Comparison of ENCODE assay signal across 8 mouse cellular contexts in the genomic region with DNA sequence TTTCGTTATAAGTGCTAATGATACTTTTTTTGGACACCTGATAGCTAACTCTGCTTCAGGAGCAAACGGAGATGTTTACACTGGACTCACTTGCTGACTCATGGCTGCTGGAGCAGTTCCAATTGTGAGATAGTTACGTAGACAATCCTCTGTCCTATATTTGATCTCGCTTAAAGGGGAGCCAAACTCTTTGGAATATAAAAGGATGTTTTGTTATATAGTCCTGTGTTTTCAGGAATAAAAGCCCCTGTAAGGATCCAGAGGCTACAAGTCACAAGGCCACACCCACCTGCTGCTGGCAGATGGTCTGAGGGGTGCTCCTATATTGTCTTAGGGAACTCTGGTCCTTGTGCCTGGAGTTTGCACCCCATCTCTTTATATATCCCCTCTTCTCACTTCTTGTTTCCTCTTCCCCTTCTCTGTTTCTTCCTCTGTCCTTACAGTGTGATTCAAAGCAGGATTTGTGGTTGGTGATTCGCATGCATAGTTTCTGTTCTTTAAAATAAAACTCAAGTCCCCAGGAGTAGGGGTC.
A peak's percentile ranks its signal among the peaks of the same experiment; 100 is the strongest.
DNase-seq lines count a peak whose midpoint lies in the region; ATAC-seq and TF ChIP-seq lines count a peak whose summit lies in the region.

No protein-coding gene starts in this region.

- peaks cover 93% of the 10 kb centered on the region for H3K79me2 ChIP-seq in myocyte (ENCODE audit: control insufficient read depth, insufficient read depth)

- WGBS in forebrain, embryonic 16.5 days: 58% methylated on average over 5 of the region's 5 CpGs

- peak; percentile 61 to 65 for DNase-seq in right cerebral cortex, adult 2 months (ENCODE audit: low spot score in 2 of 2)
- DNase-seq in right cerebral cortex, postnatal 25 days: no peak
- peak; percentile 78 for DNase-seq in adrenal gland, postnatal 14 days
- DNase-seq in kidney, postnatal 10 days: peak; percentile 70
- DNase-seq in layer of hippocampus, postnatal 14 days (ENCODE audit: low spot score in 2 of 2): no peak

- peak; percentile 85 for ATAC-seq in erythroid progenitor cell, adult 5-6 weeks (replicated peaks; ENCODE audit: low FRiP score, poor library complexity, severe bottlenecking)
- no peak for ATAC-seq in forebrain, embryonic 16.5 days

- H3K27me3 ChIP-seq in myocyte (ENCODE audit: control insufficient read depth, insufficient read depth, insufficient read length): no peaks in the 10 kb centered on the region
- no peaks in the 10 kb centered on the region for H3K27me3 ChIP-seq in forebrain, embryonic 16.5 days (replicated peaks; ENCODE audit: control insufficient read depth, insufficient read depth, low read length)

- no peak for TF ChIP-seq POLR2A in myocyte (IDR thresholded peaks at IDR 0.05; ENCODE audit: insufficient read length, low read depth)

- H3K27ac ChIP-seq in forebrain, embryonic 16.5 days (ENCODE audit: low read length): no peak overlapping the region

- H3K9ac ChIP-seq in forebrain, embryonic 16.5 days (replicated peaks; ENCODE audit: low read depth, low read length): no peak overlapping the region

- peaks cover 17% of the 10 kb centered on the region for H3K4me1 ChIP-seq in forebrain, embryonic 16.5 days (replicated peaks; ENCODE audit: control insufficient read depth, insufficient read depth, low read length)

- no peak overlapping the region for H3K4me3 ChIP-seq in myocyte
- no peak overlapping the region for H3K4me3 ChIP-seq in forebrain, embryonic 16.5 days (replicated peaks; ENCODE audit: low read length)

- peak overlapping the region; percentile 63 for H3K4me2 ChIP-seq in myocyte (ENCODE audit: low read depth)
- H3K4me2 ChIP-seq in forebrain, embryonic 16.5 days (ENCODE audit: low read length): no peak overlapping the region

- no peaks in the 10 kb centered on the region for H3K36me3 ChIP-seq in myocyte (ENCODE audit: control insufficient read depth, insufficient read depth)
- H3K36me3 ChIP-seq in forebrain, embryonic 16.5 days (ENCODE audit: control insufficient read depth, insufficient read depth): no peaks in the 10 kb centered on the region

- no peak overlapping the region for H3ac ChIP-seq in myocyte (ENCODE audit: control insufficient read depth, insufficient read length)

- H3K9me3 ChIP-seq in forebrain, embryonic 16.5 days (ENCODE audit: control insufficient read depth, low read length): no peaks in the 10 kb centered on the region

TF ChIP-seq in myocyte, 11 proteins besides CTCF, POLR2A, EP300 and RAD21:
- TF ChIP-seq E2F4 (IDR thresholded peaks at IDR 0.05; ENCODE audit: insufficient read depth) (no peak), SRF (IDR thresholded peaks at IDR 0.05; ENCODE audit: control insufficient read depth, insufficient read length, low read depth) (no peak), CEBPB (IDR thresholded peaks at IDR 0.05; ENCODE audit: insufficient read depth, poor library complexity, severe bottlenecking) (no peak), TCF12 (IDR thresholded peaks at IDR 0.05; ENCODE audit: insufficient read depth, poor library complexity, severe bottlenecking) (no peak), MAX (IDR thresholded peaks at IDR 0.05; ENCODE audit: low read depth) (no peak), USF1 (IDR thresholded peaks at IDR 0.05; ENCODE audit: low read depth) (no peak), MYOG (IDR thresholded peaks at IDR 0.05; ENCODE audit: control insufficient read depth in 1 of 3, insufficient read depth in 1 of 3, insufficient read length in 2 of 3, low read depth in 2 of 3) (no peak), TCF3 (IDR thresholded peaks at IDR 0.05; ENCODE audit: insufficient read length, low read depth) (no peak), MYOD1 (IDR thresholded peaks at IDR 0.05; ENCODE audit: control insufficient read depth in 1 of 3, insufficient read length in 2 of 3, low read depth in 2 of 3) (no peak), POLR2AphosphoS2 (IDR thresholded peaks at IDR 0.05; ENCODE audit: insufficient read length, low read depth) (no peak), REST (IDR thresholded peaks at IDR 0.05; ENCODE audit: insufficient read depth, insufficient read length) (no peak)

Comparison
In these comparisons a context has a peak if more than half of its experiments do, and no peak if none do; other contexts are left out.
1. DNase-seq: peak in right cerebral cortex, adult 2 months (2 of 2), adrenal gland, postnatal 14 days (single experiment) and kidney, postnatal 10 days (single experiment); none in right cerebral cortex, postnatal 25 days (single experiment) and layer of hippocampus, postnatal 14 days (0 of 2).